Mouse (Mus musculus) cortical plate, adult 2 months (tissue): ENCODE measurements at regions not wholly inside any gene's neighbourhood (a gene's known extent, or its start where the extent isn't known, plus 50 kb on each side); places are given as distances from the start of the nearest gene placed in this dataset.

Source experiments
- CTCF ChIP-seq: fragments of 200-500 bp; IDR thresholded peaks from 2 replicates; pipeline ENCODE4 v1.5.1; 2011; ENCODE audit warnings: mild to moderate bottlenecking, control low read depth, low read length; ENCODE audit not compliant: insufficient read depth; ENCODE audit errors: extremely low read depth
- POLR2A ChIP-seq: fragments of 200-500 bp; IDR thresholded peaks from 2 replicates; pipeline ENCODE4 v1.6.1; 2011; ENCODE audit warnings: mild to moderate bottlenecking, low read length, control low read depth; ENCODE audit not compliant: insufficient read depth; ENCODE audit errors: extremely low read depth

GRCm38 (mm10) chr3:155485487-155485886, 392.3 kb downstream of the Lrriq3 start:
- TF ChIP-seq CTCF (no peak), POLR2A (no peak)
